Mouse (Mus musculus) CD4-positive, CD25-positive, alpha-beta regulatory T cell, adult 4 months (primary cell): ENCODE measurements around the gene Zcchc14. TPM values are rescaled to one million over a fixed set of nuclear protein-coding genes. Genes with fewer than 3 reads are reported as not detected.
"Not testable (repeated sequence)": the region's sequence is repeated elsewhere in the genome, so short reads cannot be mapped to it uniquely, and the experiment has no call there.

Experiments
- ATAC-seq: one replicate; pipeline ENCODE4 v1.8.0; 2017
- polyA plus RNA-seq, 2 experiments: library from polyadenylated mRNA; unstranded; fragments of 100-300 nt; shearing (Covaris generic); gene quantifications; one replicate each; pipeline ENCODE4 v1.2.1; 2017

Gene Zcchc14
- polyA plus RNA-seq, 2 experiments from 2014 or later: 0.17 to 0.46 TPM

GRCm38 (mm10) chr8:121620801-121621516 is 31.7 kb downstream of the Zcchc14 start:
- ATAC-seq: no peak

DNA sequence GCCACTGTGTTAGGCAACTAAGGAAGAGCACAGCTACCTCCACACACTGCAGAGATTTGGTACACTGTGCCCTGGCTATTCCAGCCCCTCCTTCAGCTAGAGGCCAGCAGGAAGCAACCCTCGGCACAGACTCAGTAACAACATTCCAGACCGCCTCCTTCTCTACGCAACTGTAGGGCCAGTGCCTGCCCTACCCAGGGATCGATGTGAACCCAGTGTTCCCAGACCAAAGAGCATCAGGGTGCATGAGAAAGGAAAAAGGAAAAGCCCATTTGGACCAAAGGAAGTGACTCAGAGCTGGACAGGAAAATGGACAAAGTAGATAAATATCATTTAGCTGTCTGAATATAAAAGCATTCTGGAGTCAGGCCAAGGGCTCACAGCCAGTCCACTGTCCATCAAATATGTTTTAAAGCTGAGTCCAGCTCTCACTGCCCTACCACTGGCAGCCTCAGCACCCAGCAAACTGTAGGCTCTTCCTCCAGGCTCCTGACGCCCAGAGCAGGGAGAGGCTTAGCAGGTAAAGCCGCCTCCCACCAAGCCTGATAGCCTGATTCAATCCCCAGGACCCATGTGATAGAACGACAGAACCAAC is 33.2 kb downstream of the Zcchc14 start:
- no peak for ATAC-seq

- ATAC-seq: no peak
Observed at GRCm38 (mm10) chr8:121613419-121613818, 39.3 kb downstream of the Zcchc14 start.

GRCm38 (mm10) chr8:121609916-121610315 is 42.8 kb downstream of the Zcchc14 start:
- ATAC-seq: no peak

DNA sequence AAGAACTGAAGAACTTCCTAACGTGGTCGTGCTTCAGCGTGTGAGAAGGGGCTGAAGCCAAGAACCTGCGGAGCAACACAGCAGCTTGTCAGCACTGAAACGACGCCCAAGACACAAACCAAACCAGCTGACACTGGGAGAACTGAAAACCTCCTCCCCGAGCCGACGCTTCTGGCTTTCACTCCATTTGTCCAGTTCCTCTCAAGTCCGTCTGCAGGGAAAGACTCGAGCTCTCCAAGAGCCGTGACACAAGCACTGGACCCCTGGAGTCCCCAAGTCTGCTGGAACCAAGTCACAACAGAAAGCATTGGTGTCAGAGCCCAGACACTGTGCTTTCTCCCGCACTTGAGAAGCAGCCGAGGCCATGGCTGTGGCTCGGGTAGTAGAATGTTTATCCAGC is 43.5 kb downstream of the Zcchc14 start:
- no peak for ATAC-seq

- ATAC-seq: no peak
Observed at GRCm38 (mm10) chr8:121607661-121608060, 45.0 kb downstream of the Zcchc14 start.

DNA sequence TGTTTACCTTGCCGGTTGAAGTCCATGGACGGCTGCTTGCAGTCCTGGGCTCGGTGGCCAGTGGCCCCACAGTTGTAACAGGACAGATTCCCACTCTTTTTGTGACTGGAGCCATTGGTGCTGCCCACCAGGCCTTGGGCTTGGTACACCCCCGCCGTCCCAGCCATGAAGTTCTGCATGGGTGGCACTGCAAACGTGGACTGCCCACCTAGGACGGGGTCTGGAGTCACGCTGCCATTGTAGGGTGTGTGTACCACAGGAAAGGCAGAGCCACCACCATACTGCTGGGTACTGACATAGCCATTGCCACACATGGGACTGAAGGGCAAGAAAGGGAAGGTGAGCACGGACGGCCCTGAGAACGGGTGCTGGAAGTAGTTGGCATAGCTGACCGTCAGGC is 48.9 kb downstream of the Zcchc14 start:
- no peak for ATAC-seq

- peak; percentile 40 for ATAC-seq
Observed at GRCm38 (mm10) chr8:121602860-121603259, 49.8 kb downstream of the Zcchc14 start.

DNA sequence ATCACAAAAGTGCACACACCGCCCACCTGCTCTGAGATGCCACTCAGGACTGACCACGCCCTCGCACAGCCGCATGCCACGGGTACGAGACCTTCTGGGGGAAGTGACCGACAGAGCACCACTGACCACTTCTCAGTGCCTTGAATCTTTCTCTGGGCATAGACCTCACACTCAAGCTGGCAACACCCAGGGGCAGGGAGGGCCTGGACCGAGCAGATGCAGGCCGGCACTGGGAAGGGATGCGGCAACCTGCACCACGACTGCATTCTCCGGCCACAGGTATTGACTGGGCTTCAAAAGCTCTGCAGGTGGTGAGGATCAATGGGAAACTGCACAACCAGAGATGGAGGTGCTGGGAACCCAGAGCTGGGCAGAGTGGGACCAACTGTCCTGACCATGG is 50.3 kb downstream of the Zcchc14 start:
- no peak for ATAC-seq

GRCm38 (mm10) chr8:121599842-121600241 is 52.9 kb downstream of the Zcchc14 start:
- ATAC-seq: no peak

GRCm38 (mm10) chr8:121598892-121599291 is 53.8 kb downstream of the Zcchc14 start:
- peak; percentile 82 for ATAC-seq

DNA sequence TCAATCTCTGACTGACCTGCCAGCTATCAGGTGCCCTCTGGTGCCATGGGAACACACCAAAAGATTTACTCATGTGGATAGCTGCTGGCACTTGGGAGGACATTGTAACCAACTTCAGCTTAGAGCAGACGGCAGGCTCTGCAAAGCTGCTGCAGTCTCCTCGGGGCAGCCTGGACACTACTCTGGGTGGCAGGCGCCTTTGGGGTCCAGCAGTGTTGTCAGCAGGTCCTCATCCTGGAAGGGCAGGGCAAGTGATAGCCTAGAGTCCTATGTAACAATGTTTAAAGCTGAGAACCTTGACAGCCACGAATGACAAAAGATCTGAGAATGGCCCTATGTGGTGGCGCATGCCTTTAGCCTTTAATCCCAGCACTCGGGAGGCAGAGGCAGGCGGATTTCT is 54.5 kb downstream of the Zcchc14 start:
- no peak for ATAC-seq

GRCm38 (mm10) chr8:121597492-121597891 is 55.2 kb downstream of the Zcchc14 start:
- ATAC-seq: not testable (repeated sequence)

DNA sequence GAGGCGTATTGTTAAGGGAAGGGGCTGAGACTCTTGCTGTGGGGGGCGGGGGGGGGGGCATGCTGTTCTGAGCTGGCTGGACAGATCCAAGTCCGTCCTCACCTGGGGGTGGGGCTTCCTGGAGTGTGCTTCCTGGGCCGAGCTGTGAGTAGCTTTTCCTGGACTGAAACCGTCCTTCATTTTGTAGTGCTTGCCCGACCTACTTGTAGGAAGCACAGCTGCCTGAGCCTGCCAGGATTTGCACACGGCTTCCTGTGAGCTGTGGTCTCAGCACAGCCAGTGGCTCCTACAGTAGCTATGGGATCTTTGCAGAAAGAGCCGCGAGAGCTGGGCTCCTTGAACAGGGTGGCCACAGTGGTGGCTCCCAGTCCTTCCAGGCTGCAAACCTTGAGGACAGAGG is 58.7 kb downstream of the Zcchc14 start:
- ATAC-seq: no peak

DNA sequence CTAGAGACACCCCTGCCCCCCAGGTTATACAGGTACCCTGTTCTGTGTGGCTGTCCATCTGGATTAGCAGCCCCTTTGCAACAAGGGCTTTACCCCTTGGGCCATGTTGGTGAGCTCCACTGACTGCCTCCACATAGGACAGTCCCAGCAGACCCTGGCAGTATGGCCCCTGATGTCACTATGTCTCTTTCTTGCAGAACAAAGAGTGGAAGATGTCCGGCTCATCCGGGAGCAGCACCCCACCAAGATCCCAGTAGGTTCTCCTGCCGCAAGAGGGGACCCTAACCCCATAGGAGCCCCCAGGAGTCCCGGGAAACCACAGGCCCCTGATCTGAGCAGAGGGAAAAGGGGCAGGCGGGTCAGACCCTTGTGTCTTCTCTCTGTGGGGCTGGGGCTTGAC is 59.4 kb downstream of the Zcchc14 start:
- ATAC-seq: no peak

GRCm38 (mm10) chr8:121591178-121592066 is 61.3 kb downstream of the Zcchc14 start:
- peak; percentile 40 for ATAC-seq

DNA sequence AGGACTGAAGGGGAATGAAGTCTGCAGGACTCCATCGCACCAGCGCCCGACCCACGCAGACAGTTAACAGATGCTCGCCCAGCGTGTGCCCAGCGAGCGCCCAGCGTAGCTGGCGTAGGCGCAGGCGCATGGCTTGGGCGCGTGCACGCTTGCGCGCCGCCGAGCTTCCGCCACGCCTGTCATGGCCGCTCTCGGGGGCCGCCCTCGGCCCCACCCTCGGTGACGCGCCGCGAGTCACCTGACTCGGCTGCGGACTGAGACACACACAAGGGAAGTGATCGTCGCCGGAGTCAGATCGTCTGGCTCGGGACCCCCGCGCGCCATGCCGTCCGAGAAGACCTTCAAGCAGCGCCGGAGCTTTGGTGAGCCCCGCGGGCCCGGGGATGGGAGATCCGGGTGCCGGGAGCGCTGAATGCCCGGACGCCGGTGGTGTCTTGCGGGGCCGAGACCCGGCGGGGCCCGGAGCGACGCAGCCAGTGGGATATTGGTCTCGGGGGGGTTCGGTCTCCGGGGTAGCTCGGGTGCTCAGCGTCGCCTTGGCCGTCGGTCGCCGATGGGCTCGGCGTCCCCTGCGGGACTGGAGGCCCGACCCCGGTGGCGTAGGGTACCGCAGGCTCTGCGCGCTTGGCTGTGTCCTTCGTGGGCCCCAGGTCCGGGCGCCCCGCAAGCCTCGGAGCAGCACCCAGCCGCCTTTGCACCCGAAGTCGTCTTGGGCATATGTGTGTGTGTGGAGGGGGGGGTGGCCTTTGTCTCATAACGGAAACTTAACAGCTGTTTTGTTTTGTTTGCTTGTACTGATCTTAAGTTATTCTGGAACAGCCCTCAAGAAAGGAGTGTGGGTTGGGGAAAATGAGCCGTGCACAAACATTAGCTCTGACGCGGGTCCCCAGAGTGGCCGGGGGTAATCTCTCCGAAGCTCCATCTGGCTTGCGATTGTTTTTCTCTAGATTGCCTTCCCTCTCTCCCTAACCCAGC is 62.2 kb downstream of the Zcchc14 start, which contains the start of gene Map1lc3b:
Map1lc3b (plus strand) TSS at position 159 of the 975 bp plus-strand sequence.
- ATAC-seq: peak; percentile 70

GRCm38 (mm10) chr8:121589205-121589726 is 63.4 kb downstream of the Zcchc14 start:
- ATAC-seq: no peak

DNA sequence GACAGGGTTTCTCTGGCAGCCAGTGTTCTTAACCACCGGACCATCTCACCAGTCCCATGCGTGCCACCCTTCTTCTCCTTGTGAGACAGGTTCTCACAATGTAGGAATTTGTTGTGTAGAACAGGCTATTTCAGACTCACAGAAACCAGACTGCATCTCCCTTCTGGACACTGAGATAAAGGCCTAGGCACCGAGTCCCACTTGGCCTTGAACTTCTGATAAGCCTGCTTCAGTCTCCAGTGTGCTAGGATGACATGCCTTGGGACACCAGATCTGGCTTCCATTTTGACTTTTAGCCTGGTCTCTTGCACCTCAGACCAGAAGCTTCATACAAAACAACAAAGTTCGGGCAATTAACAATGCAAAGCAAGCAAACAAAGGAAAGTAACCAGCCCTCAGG is 64.0 kb downstream of the Zcchc14 start:
- ATAC-seq: no peak

DNA sequence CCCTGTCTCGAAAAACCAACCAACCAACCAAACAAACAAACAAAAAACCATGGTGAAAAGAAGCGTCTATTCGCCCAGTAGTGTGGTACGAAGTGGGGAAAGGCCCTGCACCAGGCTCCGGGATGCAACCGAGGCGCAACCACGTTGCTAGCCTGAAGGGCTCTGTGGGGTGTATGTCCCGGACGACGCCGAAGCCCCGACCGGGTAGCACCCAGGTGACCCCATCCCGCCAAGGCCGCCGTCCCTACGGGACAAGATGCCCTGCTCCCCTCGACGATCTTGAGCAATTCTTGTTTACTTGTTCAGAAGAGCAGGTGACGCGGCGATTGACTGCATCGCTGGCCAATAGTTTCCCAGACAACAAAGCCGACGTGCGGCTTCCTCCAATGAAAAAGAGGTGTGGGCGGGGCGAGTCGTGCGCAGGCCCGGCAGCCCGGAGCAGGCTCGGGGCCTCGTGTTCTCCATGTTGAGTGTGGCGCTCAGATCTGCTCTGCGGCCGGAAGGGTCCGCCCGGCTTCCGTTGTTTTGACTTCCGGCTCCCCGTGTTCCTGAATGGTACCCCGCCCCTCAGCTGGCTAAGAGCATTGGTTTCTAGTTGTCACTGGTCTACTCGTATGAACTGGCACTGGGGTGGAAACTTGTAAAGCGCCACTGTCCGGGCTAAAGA is 67.4 kb downstream of the Zcchc14 start:
- peak; percentile 89 for ATAC-seq

DNA sequence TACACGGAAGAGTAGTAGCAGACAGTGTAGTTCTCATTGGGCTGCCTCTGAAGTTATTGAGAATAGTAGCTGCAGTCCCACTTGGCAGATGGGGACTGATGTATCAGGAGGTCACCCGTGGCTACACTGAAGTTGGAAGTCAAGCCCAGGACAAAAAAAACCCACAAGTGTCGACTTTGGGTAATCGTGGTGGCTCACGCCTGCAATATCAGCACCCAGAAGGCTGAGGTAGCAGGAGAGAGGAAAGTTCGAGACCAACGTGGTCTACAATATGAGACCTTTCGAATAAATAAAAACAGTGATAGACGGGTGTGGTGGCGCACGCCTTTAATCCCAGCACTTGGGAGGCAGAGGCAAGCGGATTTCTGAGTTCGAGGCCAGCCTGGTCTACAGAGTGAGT is 68.0 kb downstream of the Zcchc14 start:
- ATAC-seq: peak; percentile 0
